Mouse (Mus musculus) retina, embryonic 14.5 days (tissue): ENCODE results near the gene BC067074.
"Not testable (repeated sequence)": the region's sequence is repeated elsewhere in the genome, so short reads cannot be mapped to it uniquely, and the experiment has no call there.

ENCODE experiments used
- DNase-seq: peaks from one replicate; pipeline ENCODE4 v3.0.0-alpha.2; 2015; ENCODE audit warnings: low spot score

Gene BC067074

DNA sequence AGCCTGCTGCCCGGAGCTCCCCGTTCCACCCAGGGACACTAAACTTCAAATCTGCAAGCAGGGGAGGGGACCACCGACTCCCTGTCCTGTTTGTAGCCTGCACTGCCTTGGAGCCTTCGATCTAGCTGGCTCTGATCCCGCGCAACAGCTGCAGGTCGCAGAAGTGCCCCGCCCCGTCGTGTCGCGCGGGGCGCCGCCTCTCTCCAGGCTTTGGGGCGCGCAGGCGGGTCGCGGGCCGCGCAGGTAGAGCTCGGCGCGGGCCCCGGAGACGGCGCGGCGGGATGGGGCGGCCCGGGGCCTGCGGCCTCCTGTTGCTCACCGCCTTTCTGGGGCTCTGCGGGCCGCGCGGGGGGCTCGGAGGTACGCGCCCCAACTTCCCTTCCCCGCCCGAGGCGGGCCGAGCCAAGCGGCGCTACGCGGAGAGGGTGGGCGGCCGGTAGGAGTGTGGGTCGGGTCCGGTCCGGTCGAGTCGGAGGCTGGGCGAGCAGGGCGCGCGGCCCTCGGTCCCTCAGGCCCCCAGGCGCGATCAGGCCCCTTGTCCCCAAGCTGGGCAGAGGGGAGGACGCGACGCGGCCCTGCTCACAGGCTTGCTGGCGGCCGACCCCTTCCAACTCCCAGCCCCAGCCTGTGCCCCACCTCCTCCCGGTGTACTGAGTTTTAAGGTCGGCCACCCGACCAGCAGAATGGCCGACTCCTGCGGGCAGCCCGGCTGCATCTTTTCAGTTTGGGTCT is at the start of gene BC067074:
Gene BC067074, plus strand, starts transcription at position 185 of the 732 bp plus-strand sequence.
- peak; percentile 66 for DNase-seq

- DNase-seq: no peak
Measured at GRCm38 (mm10) chr13:113245025-113245424, 47.9 kb upstream of the BC067074 start.

DNA sequence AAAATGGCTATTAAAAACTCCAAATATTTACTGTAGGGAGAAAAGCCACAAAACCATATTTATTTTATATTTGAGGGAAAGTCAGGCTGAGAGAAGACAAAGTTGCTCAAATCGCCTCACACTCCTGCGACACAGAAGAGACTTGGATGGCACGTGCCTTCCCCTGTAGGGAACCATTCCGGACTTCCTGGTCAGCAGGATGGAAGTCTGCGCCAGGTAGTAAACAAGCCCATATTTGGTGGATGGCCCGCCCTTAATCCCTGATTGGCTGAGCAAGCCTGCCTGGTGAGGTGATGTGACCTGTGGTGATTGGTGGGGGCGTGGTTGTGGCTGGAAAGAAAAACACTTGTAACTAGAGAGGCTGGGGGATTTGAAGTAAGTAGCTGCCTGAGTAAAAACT is 40.4 kb upstream of the BC067074 start:
- DNase-seq: not testable (repeated sequence)

- no peak for DNase-seq
Measured at GRCm38 (mm10) chr13:113256766-113257165, 36.2 kb upstream of the BC067074 start.

- DNase-seq: peak; percentile 1
Measured at GRCm38 (mm10) chr13:113257190-113257589, 35.8 kb upstream of the BC067074 start.

DNA sequence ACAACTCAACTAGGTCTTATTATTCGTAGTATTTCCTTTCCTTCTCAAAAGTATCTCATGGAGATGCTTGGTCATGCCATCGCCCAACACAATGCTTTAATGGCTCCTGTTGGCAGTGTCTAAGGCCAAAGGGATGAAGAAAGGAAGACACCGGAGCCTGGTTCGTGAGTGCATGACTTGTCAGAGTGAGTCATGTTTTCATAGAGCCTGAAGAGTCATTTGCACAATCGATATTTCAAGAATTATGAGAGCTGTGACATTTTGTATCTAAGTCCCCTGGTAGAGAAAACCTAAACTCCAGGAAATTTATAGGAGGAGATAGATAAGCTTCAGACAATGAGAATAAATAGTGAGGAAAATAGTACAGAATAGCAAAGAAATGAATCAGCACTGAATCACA is 33.7 kb upstream of the BC067074 start:
- DNase-seq: no peak

- no peak for DNase-seq
Measured at GRCm38 (mm10) chr13:113262822-113263221, 30.1 kb upstream of the BC067074 start.

DNA sequence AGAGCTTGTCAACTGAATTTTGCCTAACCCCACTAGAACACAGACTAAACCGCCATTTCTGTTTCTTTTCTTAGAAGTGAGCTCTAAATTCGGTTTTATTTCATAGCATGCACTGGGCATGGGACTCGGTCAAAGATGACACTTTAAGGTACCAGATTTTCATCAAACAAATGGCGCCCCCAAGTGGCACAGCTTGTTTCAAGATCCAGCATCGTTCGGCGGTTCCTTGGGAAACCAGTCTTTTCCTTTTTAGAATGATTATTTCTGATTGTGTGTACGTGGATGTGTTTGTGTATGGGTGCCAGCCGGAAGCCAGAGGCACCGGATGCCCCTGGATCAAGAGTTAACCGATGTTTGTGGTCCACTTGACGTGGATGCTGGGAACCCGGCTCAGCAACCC is 27.7 kb upstream of the BC067074 start:
- DNase-seq: peak; percentile 75

GRCm38 (mm10) chr13:113266495-113266951 is 26.4 kb upstream of the BC067074 start:
- DNase-seq: peak; percentile 93

GRCm38 (mm10) chr13:113267204-113267603 is 25.8 kb upstream of the BC067074 start:
- DNase-seq: no peak

DNA sequence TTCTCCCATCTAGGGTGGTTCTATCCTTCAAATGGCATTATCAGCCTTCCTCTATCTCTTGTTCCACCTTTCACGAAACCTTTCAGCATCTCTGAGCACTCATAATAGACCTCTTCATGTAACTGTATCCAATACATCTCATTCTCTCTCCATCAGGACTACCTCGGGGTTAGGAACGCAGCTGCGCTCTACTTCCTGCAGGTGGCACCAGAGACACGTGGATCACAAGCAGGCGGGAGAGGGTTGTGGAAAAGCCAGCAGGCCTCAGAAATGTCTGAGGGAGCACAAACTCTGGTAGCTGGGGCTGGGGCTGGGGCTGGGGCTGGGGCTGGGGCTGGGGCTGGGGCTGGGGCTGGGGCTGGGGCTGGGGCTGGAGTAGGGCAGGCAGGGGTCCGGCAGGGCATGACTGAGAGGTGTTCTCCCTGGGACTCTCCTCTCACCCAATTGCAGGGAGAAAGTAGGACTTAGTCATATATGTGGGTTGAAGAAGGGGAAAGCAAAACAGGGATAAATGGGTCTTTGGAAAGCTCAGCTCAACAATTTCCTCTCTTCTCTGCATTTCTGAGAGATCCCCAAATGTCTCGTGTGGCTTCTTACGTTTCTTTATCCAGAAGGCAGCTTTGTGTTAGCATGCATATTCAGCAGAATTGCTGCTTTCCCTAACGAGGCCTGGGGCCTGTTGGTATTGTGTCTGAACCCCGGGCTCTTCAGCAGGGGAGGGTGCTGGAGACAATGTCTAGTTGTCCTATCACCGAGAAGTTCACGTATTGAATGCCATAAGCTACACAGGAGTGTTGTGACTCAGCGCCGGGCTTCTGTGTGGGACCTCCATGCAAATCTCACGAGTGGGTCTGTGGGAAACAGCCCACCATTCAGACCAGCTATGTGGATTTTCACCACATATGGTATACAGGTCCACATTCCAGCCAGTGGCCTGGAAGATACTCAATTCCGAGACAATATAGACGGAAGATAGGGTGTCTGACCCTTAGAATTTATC is 22.9 kb upstream of the BC067074 start:
- peak; percentile 87 for DNase-seq

GRCm38 (mm10) chr13:113271189-113271588 is 21.8 kb upstream of the BC067074 start:
- DNase-seq: no peak

DNA sequence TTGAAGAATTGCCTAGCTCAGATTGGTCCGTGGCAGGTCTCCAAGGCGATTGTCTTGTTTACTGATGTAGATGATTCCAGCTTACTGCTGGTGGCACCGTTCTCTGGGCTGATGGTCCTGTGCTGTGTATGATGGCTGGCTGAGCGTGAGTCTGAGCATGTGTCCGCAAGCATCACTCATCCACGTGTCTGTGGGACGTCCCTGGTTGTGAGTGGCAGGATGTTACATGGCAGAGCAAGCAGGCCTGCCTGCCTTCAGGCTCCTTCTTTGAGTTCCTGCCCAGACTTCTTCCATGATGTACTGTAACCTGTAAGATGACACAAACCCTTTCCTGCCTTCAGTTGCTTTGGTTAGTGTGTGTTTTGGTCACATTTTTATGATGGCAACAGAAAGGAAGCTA is 5.8 kb upstream of the BC067074 start:
- no peak for DNase-seq

DNA sequence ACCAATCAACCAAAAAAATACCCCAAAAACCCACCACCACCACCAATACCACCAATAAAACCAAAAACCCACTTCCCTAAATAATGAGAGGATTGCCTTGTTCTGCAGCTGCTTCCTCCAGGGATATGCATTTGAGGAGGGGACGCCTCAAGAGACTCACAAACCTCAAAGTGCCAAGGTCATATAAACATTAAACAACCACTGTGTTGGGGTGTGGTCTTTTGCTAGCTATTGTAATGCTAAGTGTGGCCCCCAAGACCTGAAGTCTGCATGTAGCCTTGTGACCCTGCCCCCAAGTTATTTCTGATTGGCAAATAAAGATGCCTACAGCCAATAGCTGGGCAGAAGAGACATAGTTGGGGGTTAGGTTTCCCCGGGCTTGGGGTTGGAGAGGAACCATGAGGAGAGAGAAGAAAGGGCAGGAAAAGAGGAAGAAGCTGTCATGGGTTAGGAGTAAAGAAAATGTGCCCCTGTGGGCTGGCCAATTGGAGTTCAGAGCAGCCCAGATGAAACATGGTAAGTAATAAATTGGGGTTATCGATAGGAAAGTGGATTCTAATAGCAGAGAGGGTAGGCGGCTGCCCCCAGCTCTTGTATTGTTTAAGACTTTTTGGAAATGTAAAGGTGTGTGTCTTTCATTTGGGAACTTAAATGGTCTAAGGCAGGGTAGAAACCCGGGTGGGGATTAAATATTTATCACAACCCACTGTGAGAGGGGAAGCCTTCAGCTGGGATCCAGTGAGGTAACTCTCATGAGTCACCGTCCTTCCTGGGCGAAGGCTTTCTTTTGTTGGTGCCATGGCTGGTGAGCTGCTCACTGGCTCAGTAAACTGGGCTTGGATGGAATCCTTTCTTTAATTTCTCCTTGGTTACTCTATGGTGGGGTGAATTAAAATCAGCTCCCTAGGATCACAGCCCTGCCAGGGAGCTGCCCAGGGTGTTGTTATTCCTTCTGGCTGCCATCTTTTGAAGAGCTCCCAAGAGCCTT is 4.5 kb upstream of the BC067074 start:
- no peak for DNase-seq

DNA sequence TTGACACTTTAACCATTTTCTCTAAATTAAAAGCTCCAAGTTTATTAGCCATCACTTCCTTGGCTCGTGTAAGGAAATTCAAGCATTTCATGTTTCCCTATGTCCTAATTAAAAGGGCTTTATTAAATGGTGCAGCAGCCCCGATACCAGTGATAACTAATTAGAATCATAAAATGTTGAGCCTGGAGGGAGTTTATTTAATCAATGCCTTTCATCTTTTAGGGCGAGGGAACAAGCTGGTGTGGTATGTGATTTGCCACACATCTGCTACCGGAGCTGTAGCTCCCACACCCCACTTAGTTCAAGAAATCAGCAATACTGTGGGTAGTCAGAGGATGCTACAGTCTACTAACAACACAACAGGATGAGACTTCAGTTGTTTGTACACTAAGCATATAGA is 3.2 kb upstream of the BC067074 start:
- DNase-seq: no peak

GRCm38 (mm10) chr13:113292001-113292400 is 958 bp upstream of the BC067074 start:
- DNase-seq: no peak

DNA sequence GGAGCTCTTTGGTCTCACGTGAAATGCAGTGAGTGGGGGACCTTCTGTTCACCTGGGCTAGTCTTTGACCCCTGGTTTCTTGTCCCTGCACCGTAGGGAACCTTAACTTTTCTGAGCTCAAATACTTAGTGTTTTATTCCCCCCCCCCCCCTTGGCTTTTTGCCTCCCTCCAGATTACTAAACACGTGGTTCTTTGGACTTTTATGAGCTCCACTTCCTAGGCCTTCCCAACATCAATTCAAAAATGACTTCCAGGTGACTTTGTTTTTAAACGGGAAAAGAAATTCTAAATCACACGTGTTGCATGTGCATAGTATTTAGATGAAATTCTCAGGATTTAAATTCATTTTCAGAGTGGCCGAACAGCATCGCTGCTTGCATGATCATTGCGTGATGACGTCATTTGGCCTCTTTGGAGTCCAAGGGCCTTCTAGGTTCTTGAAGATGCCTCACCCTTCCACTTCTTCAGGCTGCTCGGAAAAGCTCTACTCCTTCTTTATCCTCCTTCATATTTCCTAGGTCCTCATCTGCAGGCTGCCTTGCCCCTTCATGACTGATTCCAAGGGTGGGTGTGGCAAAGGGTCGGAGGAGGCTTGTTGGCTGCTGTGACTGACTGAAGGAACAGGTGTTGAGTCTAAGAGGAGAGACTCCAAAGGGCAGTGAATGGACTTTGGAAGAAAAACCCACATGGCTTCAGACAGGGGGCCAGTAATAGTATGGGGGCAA is 911 bp downstream of the BC067074 start:
- no peak for DNase-seq

GRCm38 (mm10) chr13:113295817-113296485 is 3.0 kb downstream of the BC067074 start:
- DNase-seq: no peak

- DNase-seq: no peak
Measured at GRCm38 (mm10) chr13:113306581-113306980, 13.6 kb downstream of the BC067074 start.

GRCm38 (mm10) chr13:113319588-113319987 is 26.6 kb downstream of the BC067074 start:
- DNase-seq: no peak
